Mouse (Mus musculus) MEL (cell line): Measurements from ENCODE around the gene Nipsnap3b. TPM values are rescaled to one million over a fixed set of nuclear protein-coding genes. Genes with fewer than 3 reads are reported as not detected.

Experiments
- DNase-seq: peaks from one replicate; pipeline ENCODE4 v3.0.0; 2011; ENCODE audit warnings: low read depth, low spot score
- H3K27ac ChIP-seq: 2 replicates; pipeline ENCODE4 v1.5.1; 2012; ENCODE audit warnings: low read depth, mild to moderate bottlenecking, control low read depth, low read length, moderate library complexity; ENCODE audit not compliant: control insufficient read depth
- H3K27me3 ChIP-seq, 2 experiments: fragments of 150-350 bp in 1 of 2; sonication (generic) in 1 of 2; 2 replicates each; pipeline ENCODE4 v1.6.1; 2012; ENCODE audit warnings: low read length in 2 of 2, mild to moderate bottlenecking in 2 of 2, improper control_type of control experiment in 1 of 2, moderate library complexity in 1 of 2; ENCODE audit not compliant: insufficient read depth in 2 of 2, control insufficient read depth in 1 of 2
- H3K36me3 ChIP-seq, 2 experiments: 2 replicates each; pipeline ENCODE4 v1.6.1; 2012 to 2014; ENCODE audit warnings: low read length in 2 of 2, improper control_type of control experiment in 1 of 2, inconsistent platforms in 1 of 2, mild to moderate bottlenecking in 1 of 2; ENCODE audit not compliant: insufficient read depth in 2 of 2, control insufficient read depth in 1 of 2
- H3K4me1 ChIP-seq, 2 experiments: fragments of 150-350 bp in 1 of 2; sonication (generic) in 1 of 2; 2 replicates each; pipeline ENCODE4 v1.6.1; 2012; ENCODE audit warnings: low read length in 2 of 2, improper control_type of control experiment in 1 of 2, mild to moderate bottlenecking in 1 of 2; ENCODE audit not compliant: insufficient read depth in 2 of 2, control insufficient read depth in 1 of 2
- H3K4me3 ChIP-seq, 2 experiments: fragments of 150-350 bp in 1 of 2; sonication (generic) in 1 of 2; 2 replicates each; pipeline ENCODE4 v1.5.1; 2012; ENCODE audit warnings: low read depth in 2 of 2, low read length in 2 of 2, mild to moderate bottlenecking in 2 of 2, moderate library complexity in 2 of 2, control low read depth in 1 of 2, improper control_type of control experiment in 1 of 2; ENCODE audit not compliant: control insufficient read depth in 1 of 2, insufficient read depth in 1 of 2
- H3K79me2 ChIP-seq: 2 replicates; pipeline ENCODE4 v1.6.1; 2012; ENCODE audit warnings: mild to moderate bottlenecking, low read length, moderate library complexity; ENCODE audit not compliant: control insufficient read depth, poor library complexity, insufficient read depth
- H3K9ac ChIP-seq: 2 replicates; pipeline ENCODE4 v1.6.1; 2012; ENCODE audit warnings: low read depth, mild to moderate bottlenecking, control low read depth, low read length, moderate library complexity; ENCODE audit not compliant: control insufficient read depth, poor library complexity, severe bottlenecking
- H3K9me3 ChIP-seq: fragments of 150-350 bp; sonication (generic); replicated peaks from 2 replicates; pipeline ENCODE4 v1.6.1; 2012; ENCODE audit warnings: mild to moderate bottlenecking, low read length, improper control_type of control experiment, moderate library complexity; ENCODE audit not compliant: insufficient read depth
- BHLHE40 ChIP-seq: IDR thresholded peaks from 2 replicates; pipeline ENCODE4 v1.6.1; 2012; ENCODE audit warnings: low read depth, mild to moderate bottlenecking, inconsistent platforms, low read length, improper control_type of control experiment, borderline replicate concordance
- CHD2 ChIP-seq: IDR thresholded peaks from 2 replicates; pipeline ENCODE4 v1.6.1; 2011; ENCODE audit warnings: low read length, improper control_type of control experiment
- CTCF ChIP-seq, 3 experiments: IDR thresholded peaks in 2 of 3; conservative IDR thresholded peaks in 1 of 3; 2 replicates each; pipeline ENCODE4 v1.5.1; 2011 to 2012; ENCODE audit warnings: low read length in 3 of 3, low read depth in 2 of 3, mild to moderate bottlenecking in 2 of 3, improper control_type of control experiment in 1 of 3, inconsistent platforms in 1 of 3, mixed read lengths in 1 of 3, moderate library complexity in 1 of 3; ENCODE audit not compliant: control insufficient read depth in 1 of 3, insufficient read depth in 1 of 3, poor library complexity in 1 of 3, severe bottlenecking in 1 of 3
- E2F4 ChIP-seq: IDR thresholded peaks from 2 replicates; pipeline ENCODE4 v1.6.1; 2011; ENCODE audit warnings: low read depth, low read length, improper control_type of control experiment, borderline replicate concordance
- GABPA ChIP-seq: IDR thresholded peaks from 2 replicates; pipeline ENCODE4 v1.6.1; 2012; ENCODE audit warnings: low read depth, mild to moderate bottlenecking, inconsistent platforms, low read length, improper control_type of control experiment, moderate library complexity
- JUND ChIP-seq: IDR thresholded peaks from 2 replicates; pipeline ENCODE4 v1.6.1; 2011; ENCODE audit warnings: low read depth, mild to moderate bottlenecking, improper control_type of control experiment, low read length
- MEF2A ChIP-seq: IDR thresholded peaks from 2 replicates; pipeline ENCODE4 v1.6.1; 2014; ENCODE audit warnings: low read depth, mild to moderate bottlenecking, inconsistent platforms, low read length, improper control_type of control experiment; ENCODE audit not compliant: poor library complexity, insufficient replicate concordance, severe bottlenecking; ENCODE audit errors: extremely low read depth
- POLR2AphosphoS2 ChIP-seq: IDR thresholded peaks from 2 replicates; pipeline ENCODE4 v1.6.1; 2011; ENCODE audit warnings: low read length, improper control_type of control experiment
- POLR2AphosphoS5 ChIP-seq: IDR thresholded peaks from 2 replicates; pipeline ENCODE4 v1.6.1; 2012; ENCODE audit warnings: low read depth, borderline replicate concordance, mild to moderate bottlenecking, inconsistent platforms, low read length, moderate library complexity, mixed read lengths
- RAD21 ChIP-seq: IDR thresholded peaks from 2 replicates; pipeline ENCODE4 v1.6.1; 2011; ENCODE audit warnings: mild to moderate bottlenecking, low read depth, low read length, improper control_type of control experiment
- RCOR1 ChIP-seq: IDR thresholded peaks from 2 replicates; pipeline ENCODE4 v1.6.1; 2012; ENCODE audit warnings: low read depth, mild to moderate bottlenecking, inconsistent platforms, low read length, improper control_type of control experiment
- SMC3 ChIP-seq: IDR thresholded peaks from 2 replicates; pipeline ENCODE4 v1.6.1; 2011; ENCODE audit warnings: low read depth, low read length, improper control_type of control experiment
- UBTF ChIP-seq: IDR thresholded peaks from 2 replicates; pipeline ENCODE4 v1.6.1; 2012; ENCODE audit warnings: low read depth, mild to moderate bottlenecking, inconsistent platforms, low read length, improper control_type of control experiment, moderate library complexity, borderline replicate concordance; ENCODE audit not compliant: insufficient read depth
- USF1 ChIP-seq: IDR thresholded peaks from 2 replicates; pipeline ENCODE4 v1.6.1; 2014; ENCODE audit warnings: low read depth, mild to moderate bottlenecking, inconsistent platforms, low read length, improper control_type of control experiment, moderate library complexity
- ZC3H11A ChIP-seq: IDR thresholded peaks from 2 replicates; pipeline ENCODE4 v1.6.1; 2012; ENCODE audit warnings: low read depth, mild to moderate bottlenecking, inconsistent platforms, low read length, improper control_type of control experiment
- polyA plus RNA-seq, 2 experiments: library from polyadenylated mRNA; stranded (reverse) in 1 of 2; unstranded in 1 of 2; fragments of >175 nt in 1 of 2; fragments of >200 nt in 1 of 2; gene quantifications; 2 replicates each; pipeline versions ENCODE4 v1.2.1 to v1.2.4; 2012; ENCODE audit warnings: low replicate concordance in 2 of 2, low read depth in 1 of 2; ENCODE audit not compliant: insufficient read length in 2 of 2, insufficient read depth in 1 of 2, missing spikeins in 1 of 2
- total RNA-seq: library from RNA; depleted of rRNA; stranded (reverse); fragments of 300-350 nt; gene quantifications from 2 replicates; pipeline ENCODE4 v1.2.3, GENCODE M21; 2012

Nipsnap3b gene
- total and polyA plus RNA-seq, 3 experiments: 28.0 to 57.1 TPM; not detected in 1

DNA sequence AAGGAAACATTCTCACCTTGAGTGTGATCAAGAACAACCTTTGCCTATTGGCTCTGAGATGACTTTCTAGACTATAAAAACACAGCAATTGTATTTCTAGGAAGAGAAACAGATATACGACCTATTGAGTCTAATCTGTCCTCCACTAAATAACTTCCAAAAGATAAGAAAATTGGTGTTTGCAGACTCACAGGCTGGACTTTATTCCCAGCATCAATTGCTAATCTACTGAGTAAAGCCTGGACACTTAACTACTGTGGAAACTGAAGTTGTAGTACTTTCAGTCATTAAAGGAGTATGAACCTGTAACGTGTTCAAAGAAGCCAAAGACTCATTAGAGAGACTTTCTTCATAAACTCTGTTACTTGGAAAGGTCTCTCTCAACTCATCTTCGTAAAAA lies 16.1 kb downstream of the Nipsnap3b start:
- no peaks in the 10 kb centered on the region for H3K4me1 ChIP-seq
- H3K4me3 ChIP-seq: no peak overlapping the region
- DNase-seq: no peak
- H3K27ac ChIP-seq: no peak overlapping the region
- H3K36me3 ChIP-seq: no peaks in the 10 kb centered on the region
- H3K79me2 ChIP-seq: no peaks in the 10 kb centered on the region
- H3K27me3 ChIP-seq: no peaks in the 10 kb centered on the region
- no peak overlapping the region for H3K9ac ChIP-seq
- no peaks in the 10 kb centered on the region for H3K9me3 ChIP-seq
- TF ChIP-seq GABPA (no peak), POLR2AphosphoS2 (no peak), BHLHE40 (no peak), JUND (no peak), UBTF (no peak)

DNA sequence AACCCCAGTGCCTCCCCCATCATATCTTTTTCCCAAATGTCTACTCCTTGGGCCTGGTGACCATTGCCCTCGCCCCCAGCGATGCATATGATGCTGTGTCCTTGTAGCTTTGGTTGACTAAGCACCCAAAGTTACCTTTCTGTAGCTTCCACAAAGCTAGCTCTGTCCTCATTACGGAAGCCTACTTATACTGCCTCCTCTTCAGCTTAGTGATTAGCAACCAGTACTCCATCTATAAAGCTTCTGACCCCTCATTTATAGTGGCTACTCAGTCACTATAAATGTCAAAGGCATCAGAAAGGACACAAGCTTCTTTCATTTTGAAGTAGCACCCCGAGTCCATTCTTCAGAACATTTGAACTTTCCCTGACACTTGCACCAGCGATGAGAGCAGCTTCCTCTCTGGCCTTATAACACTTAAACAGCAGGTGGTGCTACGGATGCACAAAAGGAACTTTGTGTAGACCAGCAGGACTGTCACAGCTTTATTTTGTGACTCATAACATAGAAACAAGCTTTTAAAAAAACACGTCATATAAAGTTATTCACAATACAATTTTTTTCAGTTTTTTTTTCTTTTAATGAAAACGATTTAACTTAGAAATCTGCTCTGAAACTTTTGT lies 18.8 kb downstream of the Nipsnap3b start:
- Histone ChIP-seq H3K27ac (no peak overlapping the region), H3K4me3 (no peak overlapping the region), H3K27me3 (no peaks in the 10 kb centered on the region), H3K4me1 (no peaks in the 10 kb centered on the region), H3K9me3 (no peaks in the 10 kb centered on the region), H3K9ac (no peak overlapping the region), H3K79me2 (no peaks in the 10 kb centered on the region), H3K36me3 (no peaks in the 10 kb centered on the region)
- peak; percentile 37 for DNase-seq
- TF ChIP-seq USF1 (no peak), RAD21 (peak; percentile 66), SMC3 (peak; percentile 63), E2F4 (no peak), CHD2 (no peak), RCOR1 (no peak), MEF2A (no peak), BHLHE40 (no peak), ZC3H11A (peak; percentile 12; the same call in 1 of the 2 replicates), CTCF (IDR thresholded peaks at IDR 0.05 in 2 of 3, conservative IDR thresholded peaks at IDR 0.05 in 1 of 3; ENCODE audit: control insufficient read depth in 1 of 3, insufficient read depth in 1 of 3, low read depth in 2 of 3, low read length in 3 of 3, poor library complexity in 1 of 3, severe bottlenecking in 1 of 3) (peak; percentile 5 to 50 (median 18); a peak in 3 of 6 replicates), POLR2AphosphoS5 (no peak)
